Mouse (Mus musculus): Measurements from ENCODE around the gene Cltc. TPM values are rescaled to one million over a fixed set of nuclear protein-coding genes. Genes with fewer than 3 reads are reported as not detected.

Cltc gene
- polyA plus RNA-seq, 1 experiment = 389 TPM

DNA sequence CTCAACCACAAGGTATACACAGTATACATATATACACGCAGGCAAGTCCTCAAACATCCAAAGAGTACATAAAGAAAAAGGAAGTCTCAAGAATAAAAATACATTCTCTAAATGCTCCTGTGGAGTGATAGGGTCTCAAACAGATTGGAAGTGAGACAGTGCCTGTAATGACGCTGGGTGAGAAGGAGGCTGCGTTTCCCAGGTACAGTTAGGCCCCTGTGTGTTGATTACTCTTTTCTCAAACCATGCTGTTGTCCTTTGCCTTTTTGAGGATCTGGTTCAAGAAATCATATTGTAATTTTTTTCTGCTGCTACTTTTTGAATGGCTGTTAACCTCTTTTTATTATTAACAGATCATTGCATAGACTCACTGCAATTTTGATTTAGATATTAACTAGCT lies 67.0 kb downstream of the Cltc start:
- H3K4me3 ChIP-seq (ENCODE audit: insufficient read depth, low read length) = no peak overlapping the region
- H3K4me1 ChIP-seq (ENCODE audit: control insufficient read depth, insufficient read depth, low read length) = peaks cover 14% of the 10 kb centered on the region
- TF ChIP-seq CTCF (IDR thresholded peaks at IDR 0.05; ENCODE audit: low read depth, low read length) (no peak), POLR2A (IDR thresholded peaks at IDR 0.05; ENCODE audit: borderline replicate concordance, low read depth, low read length) (no peak)
- no peak overlapping the region for H3K27ac ChIP-seq (ENCODE audit: insufficient read depth, low read depth, low read length)

- peak overlapping the region; percentile 9; the same call in 1 of the 2 replicates for H3K4me3 ChIP-seq (ENCODE audit: insufficient read depth, low read length)
- H3K27ac ChIP-seq (ENCODE audit: insufficient read depth, low read depth, low read length) = no peak overlapping the region
- H3K4me1 ChIP-seq (ENCODE audit: control insufficient read depth, insufficient read depth, low read length) = peaks cover 16% of the 10 kb centered on the region
- TF ChIP-seq POLR2A (IDR thresholded peaks at IDR 0.05; ENCODE audit: borderline replicate concordance, low read depth, low read length) = no peak
- no peak for TF ChIP-seq CTCF (IDR thresholded peaks at IDR 0.05; ENCODE audit: low read depth, low read length)
Observed at GRCm38 (mm10) chr11:86685366-86685765, 72.0 kb downstream of the Cltc start.

DNA sequence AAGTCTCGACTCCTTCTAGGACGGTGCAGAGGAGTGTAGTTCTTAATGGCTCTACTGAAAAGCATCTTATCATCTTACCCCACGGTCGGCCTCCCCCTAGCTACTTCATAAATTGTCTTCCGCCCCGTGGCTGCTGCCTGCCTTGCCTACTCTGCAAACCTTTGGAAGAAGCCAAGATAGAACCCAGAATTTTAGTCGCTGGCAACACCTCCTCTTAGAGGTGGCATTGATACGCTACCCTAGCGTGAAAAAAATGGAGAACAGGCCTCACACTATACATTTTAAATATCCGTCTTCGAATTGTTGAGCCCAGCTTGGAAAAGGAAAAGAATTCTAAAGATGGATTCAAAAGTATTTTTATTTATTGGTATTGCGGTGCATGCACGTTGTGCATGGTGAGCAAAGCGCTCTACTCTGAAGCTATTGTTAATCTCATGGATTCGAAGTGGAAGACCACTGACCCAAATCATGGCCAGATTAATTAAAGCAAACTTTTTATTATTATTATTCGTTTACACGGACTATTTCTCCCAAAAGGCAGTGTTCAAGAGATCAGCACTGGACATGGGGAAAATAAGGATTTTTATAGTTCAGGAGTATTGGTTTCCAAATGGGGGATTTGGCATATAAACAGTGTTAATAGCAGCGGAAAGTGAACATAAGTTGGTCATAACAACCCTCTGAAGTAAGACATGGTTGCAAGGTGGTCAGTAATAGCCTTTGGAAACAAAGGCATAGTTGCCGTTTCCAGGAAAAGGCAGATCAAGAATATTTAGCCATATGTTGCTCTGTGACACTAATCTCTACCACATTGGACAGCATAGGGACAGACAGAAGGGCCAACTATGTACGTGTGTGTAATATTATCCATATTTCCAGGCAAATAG lies 73.0 kb downstream of the Cltc start:
- peak overlapping the region; percentile 98 for H3K4me3 ChIP-seq (ENCODE audit: insufficient read depth, low read length)

GRCm38 (mm10) chr11:86683395-86684125 lies 73.8 kb downstream of the Cltc start, which contains the start of the genes Vmp1 and Ptrh2:
Gene Vmp1, minus strand, starts transcription at chr11:86683836.
Gene Ptrh2, plus strand, starts transcription at chr11:86683985.
- peaks cover 16% of the 10 kb centered on the region for H3K4me1 ChIP-seq (ENCODE audit: control insufficient read depth, insufficient read depth, low read length)
- H3K4me3 ChIP-seq (ENCODE audit: insufficient read depth, low read length) = peak within 1 kb of the TSS; percentile 98
- TF ChIP-seq POLR2A (IDR thresholded peaks at IDR 0.05; ENCODE audit: borderline replicate concordance, low read depth, low read length) (peak; percentile 4; the same call in 1 of the 2 replicates), CTCF (IDR thresholded peaks at IDR 0.05; ENCODE audit: low read depth, low read length) (no peak)

More for the DNA sequence above, 73.0 kb downstream of the Cltc start:
- Histone ChIP-seq H3K4me1 (ENCODE audit: control insufficient read depth, insufficient read depth, low read length) (peaks cover 16% of the 10 kb centered on the region), H3K27ac (ENCODE audit: insufficient read depth, low read depth, low read length) (peak overlapping the region; percentile 63)
- TF ChIP-seq POLR2A (IDR thresholded peaks at IDR 0.05; ENCODE audit: borderline replicate concordance, low read depth, low read length) (no peak), CTCF (IDR thresholded peaks at IDR 0.05; ENCODE audit: low read depth, low read length) (no peak)

GRCm38 (mm10) chr11:86682861-86683260 lies 74.5 kb downstream of the Cltc start:
- peaks cover 16% of the 10 kb centered on the region for H3K4me1 ChIP-seq (ENCODE audit: control insufficient read depth, insufficient read depth, low read length)
- TF ChIP-seq POLR2A (IDR thresholded peaks at IDR 0.05; ENCODE audit: borderline replicate concordance, low read depth, low read length) = no peak
- no peak for TF ChIP-seq CTCF (IDR thresholded peaks at IDR 0.05; ENCODE audit: low read depth, low read length)
- H3K27ac ChIP-seq (ENCODE audit: insufficient read depth, low read depth, low read length) = no peak overlapping the region
- H3K4me3 ChIP-seq (ENCODE audit: insufficient read depth, low read length) = peak overlapping the region; percentile 98

More at GRCm38 (mm10) chr11:86683395-86684125, 73.8 kb downstream of the Cltc start, which contains the start of the genes Vmp1 and Ptrh2:
- peak within 1 kb of the TSS; percentile 64 for H3K27ac ChIP-seq (ENCODE audit: insufficient read depth, low read depth, low read length)

DNA sequence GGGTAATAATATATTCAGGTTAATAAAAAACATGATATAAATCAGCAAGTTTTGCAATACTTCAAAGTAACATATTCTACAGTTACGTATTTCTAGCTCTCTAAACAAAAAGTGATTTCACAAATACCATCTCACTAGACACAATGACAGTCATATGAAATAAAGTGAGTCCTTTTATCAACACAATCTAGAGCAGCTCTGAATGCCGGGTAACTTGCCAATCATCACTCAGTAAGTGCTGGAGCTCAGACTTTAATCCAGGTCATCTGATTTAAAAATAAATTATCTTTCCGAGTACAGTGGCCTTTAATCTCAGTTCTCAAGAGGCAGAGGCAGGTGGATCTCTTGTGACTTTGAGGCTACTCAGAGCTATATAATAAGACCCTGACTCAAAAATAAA lies 75.9 kb downstream of the Cltc start:
- TF ChIP-seq CTCF (IDR thresholded peaks at IDR 0.05; ENCODE audit: low read depth, low read length) (no peak), POLR2A (IDR thresholded peaks at IDR 0.05; ENCODE audit: borderline replicate concordance, low read depth, low read length) (no peak)
- H3K27ac ChIP-seq (ENCODE audit: insufficient read depth, low read depth, low read length) = no peak overlapping the region
- peaks cover 11% of the 10 kb centered on the region for H3K4me1 ChIP-seq (ENCODE audit: control insufficient read depth, insufficient read depth, low read length)
- no peak overlapping the region for H3K4me3 ChIP-seq (ENCODE audit: insufficient read depth, low read length)

GRCm38 (mm10) chr11:86680729-86681128 lies 76.6 kb downstream of the Cltc start:
- Histone ChIP-seq H3K27ac (ENCODE audit: insufficient read depth, low read depth, low read length) (no peak overlapping the region), H3K4me3 (ENCODE audit: insufficient read depth, low read length) (no peak overlapping the region), H3K4me1 (ENCODE audit: control insufficient read depth, insufficient read depth, low read length) (peaks cover 11% of the 10 kb centered on the region)
- TF ChIP-seq POLR2A (IDR thresholded peaks at IDR 0.05; ENCODE audit: borderline replicate concordance, low read depth, low read length) = no peak

DNA sequence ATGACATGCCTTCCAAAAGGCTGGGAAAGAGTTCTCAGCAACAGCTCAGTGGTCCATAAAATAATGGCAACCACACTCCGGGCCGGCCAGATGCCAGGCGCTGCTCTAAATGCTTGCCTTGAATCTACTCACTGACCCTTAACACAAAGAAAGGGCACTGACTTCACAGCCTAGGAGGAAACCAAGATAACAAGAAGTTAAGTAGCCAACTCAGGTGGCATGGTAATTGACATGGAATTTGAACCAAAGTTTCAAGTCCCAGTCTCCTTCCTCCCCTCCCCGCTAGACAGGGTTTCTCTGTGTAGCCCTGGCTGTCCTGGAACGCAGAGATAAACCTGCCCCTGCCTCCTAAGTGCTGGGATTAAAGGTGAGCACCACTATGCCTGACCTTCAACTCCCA lies 78.4 kb downstream of the Cltc start:
- TF ChIP-seq POLR2A (IDR thresholded peaks at IDR 0.05; ENCODE audit: borderline replicate concordance, low read depth, low read length) (no peak), CTCF (IDR thresholded peaks at IDR 0.05; ENCODE audit: low read depth, low read length) (no peak)
- H3K4me1 ChIP-seq (ENCODE audit: control insufficient read depth, insufficient read depth, low read length) = peaks cover 10% of the 10 kb centered on the region
- H3K27ac ChIP-seq (ENCODE audit: insufficient read depth, low read depth, low read length) = no peak overlapping the region
- no peak overlapping the region for H3K4me3 ChIP-seq (ENCODE audit: insufficient read depth, low read length)

- no peak overlapping the region for H3K4me3 ChIP-seq (ENCODE audit: insufficient read depth, low read length)
Observed at GRCm38 (mm10) chr11:86675520-86675919, 81.8 kb downstream of the Cltc start.

More at GRCm38 (mm10) chr11:86675520-86675919, 81.8 kb downstream of the Cltc start:
- peaks cover 23% of the 10 kb centered on the region for H3K4me1 ChIP-seq (ENCODE audit: control insufficient read depth, insufficient read depth, low read length)
- no peak overlapping the region for H3K27ac ChIP-seq (ENCODE audit: insufficient read depth, low read depth, low read length)
- TF ChIP-seq CTCF (IDR thresholded peaks at IDR 0.05; ENCODE audit: low read depth, low read length) (no peak), POLR2A (IDR thresholded peaks at IDR 0.05; ENCODE audit: borderline replicate concordance, low read depth, low read length) (no peak)

Data from bone marrow macrophage, adult 2 months (primary cell).